Mouse (Mus musculus): ENCODE measurements around the gene Btbd35f8.
"Not testable (repeated sequence)": the region's sequence is repeated elsewhere in the genome, so short reads cannot be mapped to it uniquely, and the experiment has no call there.

DNA sequence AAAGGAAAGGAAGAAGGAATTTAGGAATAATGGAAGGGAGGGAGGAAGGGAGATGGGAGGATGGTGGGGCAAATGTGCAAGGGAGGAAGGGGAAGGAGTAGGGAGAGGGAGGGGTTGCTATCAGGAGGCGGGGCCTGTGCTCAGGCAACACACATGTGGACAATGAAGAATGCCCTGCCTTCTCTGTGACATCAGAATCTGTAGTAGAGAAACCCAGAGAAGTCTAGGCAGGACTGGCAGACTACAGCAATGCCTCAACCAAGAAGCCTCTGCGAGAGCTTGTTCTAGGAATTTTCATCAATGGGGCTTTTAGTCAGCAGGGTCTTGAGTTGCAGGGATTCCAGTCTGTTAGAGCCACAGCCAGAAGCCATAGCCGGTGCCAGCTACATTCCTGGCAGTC, at the start of gene Btbd35f8:
- not testable (repeated sequence) for TF ChIP-seq ZNF384 (IDR thresholded peaks at IDR 0.05; ENCODE audit: low read depth, low read length); CTCF (conservative IDR thresholded peaks at IDR 0.05 in 1 of 2, IDR thresholded peaks at IDR 0.05 in 1 of 2; ENCODE audit: low read depth in 2 of 2, low read length in 2 of 2); MAFK (IDR thresholded peaks at IDR 0.05; ENCODE audit: insufficient replicate concordance, low read length); SIN3A (IDR thresholded peaks at IDR 0.05; ENCODE audit: low read length); ZMIZ1 (IDR thresholded peaks at IDR 0.05; ENCODE audit: low read depth, low read length); SMC3 (IDR thresholded peaks at IDR 0.05; ENCODE audit: low read depth, low read length); HCFC1 (IDR thresholded peaks at IDR 0.05; ENCODE audit: low read depth, low read length); EP300 (IDR thresholded peaks at IDR 0.05; ENCODE audit: low read length); MEF2A (IDR thresholded peaks at IDR 0.05; ENCODE audit: borderline replicate concordance, low read depth, low read length)
